Mouse (Mus musculus) stomach, embryonic 16.5 days (tissue): ENCODE measurements at regions not wholly inside any gene's neighbourhood (a gene's known extent, or its start where the extent isn't known, plus 50 kb on each side); places are given as distances from the start of the nearest gene placed in this dataset.

Experiments used
- ATAC-seq: fragments of 200-750 bp; cut with Nextera tagmentation; 2 replicates; pipeline ENCODE4 v1.8.0; 2017; ENCODE audit warnings: moderate number of reproducible peaks, moderate TSS enrichment; ENCODE audit not compliant: insufficient read depth, low FRiP score
- H3K27ac ChIP-seq: fragments of 300-500 bp; sonication (generic); 2 replicates; pipeline ENCODE4 v1.5.1; 2014; ENCODE audit warnings: low read length
- H3K27me3 ChIP-seq: fragments of 300-500 bp; sonication (generic); 2 replicates; pipeline ENCODE4 v1.6.1; 2014; ENCODE audit warnings: low read length, control low read depth, mixed read lengths; ENCODE audit not compliant: control insufficient read depth, insufficient read depth
- H3K36me3 ChIP-seq: fragments of 300-500 bp; sonication (generic); 2 replicates; pipeline ENCODE4 v1.6.1; 2014; ENCODE audit warnings: low read length; ENCODE audit not compliant: control insufficient read depth, insufficient read depth
- H3K4me1 ChIP-seq: fragments of 300-500 bp; sonication (generic); 2 replicates; pipeline ENCODE4 v1.6.1; 2014; ENCODE audit warnings: low read length, control low read depth, mixed read lengths; ENCODE audit not compliant: control insufficient read depth, insufficient read depth
- H3K4me2 ChIP-seq: fragments of 300-500 bp; sonication (generic); 2 replicates; pipeline ENCODE4 v1.6.1; 2014; ENCODE audit warnings: low read depth, low read length, mixed read lengths
- H3K4me3 ChIP-seq: fragments of 300-500 bp; sonication (generic); replicated peaks from 2 replicates; pipeline ENCODE4 v1.5.1; 2014; ENCODE audit warnings: mild to moderate bottlenecking, low read length
- H3K9ac ChIP-seq: fragments of 300-500 bp; sonication (generic); 2 replicates; pipeline ENCODE4 v1.6.1; 2014; ENCODE audit warnings: low read length
- H3K9me3 ChIP-seq: fragments of 300-500 bp; sonication (generic); replicated peaks from 2 replicates; pipeline ENCODE4 v1.6.1; 2016; ENCODE audit warnings: low read length, control low read depth; ENCODE audit not compliant: control insufficient read depth
- WGBS: fragments of 180-500 bp; shearing (Covaris S2); extraction: QIAGEN DNeasy Blood & Tissue Kit; methylation state at CpG from one replicate; pipeline ENCODE4 v1.1.7; 2014; 5-methylcytosine and 5-hydroxymethylcytosine counted together

GRCm38 (mm10) chr11:93725242-93725641, 160.3 kb downstream of the Utp18 start:
- Histone ChIP-seq H3K4me3 (no peak overlapping the region), H3K36me3 (no peaks in the 10 kb centered on the region), H3K27me3 (no peaks in the 10 kb centered on the region), H3K4me2 (no peak overlapping the region), H3K4me1 (no peaks in the 10 kb centered on the region), H3K9ac (no peak overlapping the region), H3K27ac (no peak overlapping the region), H3K9me3 (no peaks in the 10 kb centered on the region)
- ATAC-seq: no peak
- 63% methylated on average over 6 of the region's 6 CpGs for WGBS

- Histone ChIP-seq H3K4me2 (no peak overlapping the region), H3K9me3 (no peaks in the 10 kb centered on the region), H3K36me3 (no peaks in the 10 kb centered on the region), H3K27me3 (no peaks in the 10 kb centered on the region), H3K4me1 (no peaks in the 10 kb centered on the region), H3K9ac (no peak overlapping the region), H3K4me3 (no peak overlapping the region), H3K27ac (no peak overlapping the region)
- no peak for ATAC-seq
- 87% methylated on average over 2 of the region's 2 CpGs for WGBS
Observed at GRCm38 (mm10) chr11:93719141-93719540, 166.4 kb downstream of the Utp18 start.

- WGBS: 64% methylated on average over 4 of the region's 4 CpGs
- Histone ChIP-seq H3K4me2 (no peak overlapping the region), H3K9me3 (no peaks in the 10 kb centered on the region), H3K4me3 (no peak overlapping the region), H3K4me1 (no peaks in the 10 kb centered on the region), H3K27ac (no peak overlapping the region), H3K36me3 (no peaks in the 10 kb centered on the region), H3K9ac (no peak overlapping the region), H3K27me3 (no peaks in the 10 kb centered on the region)
- no peak for ATAC-seq
Observed at GRCm38 (mm10) chr11:93709686-93710085, 175.9 kb downstream of the Utp18 start.

- 67% methylated on average over 8 of the region's 8 CpGs for WGBS
- no peak overlapping the region for H3K4me3 ChIP-seq
- H3K27ac ChIP-seq: no peak overlapping the region
- no peak for ATAC-seq
- no peaks in the 10 kb centered on the region for H3K4me1 ChIP-seq
- no peak overlapping the region for H3K4me2 ChIP-seq
- no peaks in the 10 kb centered on the region for H3K9me3 ChIP-seq
- H3K27me3 ChIP-seq: no peaks in the 10 kb centered on the region
- H3K9ac ChIP-seq: no peak overlapping the region
- no peaks in the 10 kb centered on the region for H3K36me3 ChIP-seq
Observed at GRCm38 (mm10) chr11:93696982-93697541, 188.5 kb downstream of the Utp18 start.

GRCm38 (mm10) chr11:93696096-93696890, 189.3 kb downstream of the Utp18 start:
- no peak overlapping the region for H3K9ac ChIP-seq
- H3K9me3 ChIP-seq: no peaks in the 10 kb centered on the region
- H3K4me3 ChIP-seq: no peak overlapping the region
- no peaks in the 10 kb centered on the region for H3K4me1 ChIP-seq
- H3K36me3 ChIP-seq: no peaks in the 10 kb centered on the region
- H3K27ac ChIP-seq: no peak overlapping the region
- no peak overlapping the region for H3K4me2 ChIP-seq
- 60% methylated on average over 12 of the region's 12 CpGs for WGBS
- no peak for ATAC-seq
- H3K27me3 ChIP-seq: no peaks in the 10 kb centered on the region

- H3K9ac ChIP-seq: no peak overlapping the region
- H3K36me3 ChIP-seq: no peaks in the 10 kb centered on the region
- H3K4me2 ChIP-seq: no peak overlapping the region
- no peak overlapping the region for H3K4me3 ChIP-seq
- ATAC-seq: no peak
- 66% methylated on average over 5 of the region's 5 CpGs for WGBS
- no peak overlapping the region for H3K27ac ChIP-seq
- H3K27me3 ChIP-seq: no peaks in the 10 kb centered on the region
- H3K4me1 ChIP-seq: no peaks in the 10 kb centered on the region
- no peaks in the 10 kb centered on the region for H3K9me3 ChIP-seq
Observed at GRCm38 (mm10) chr11:93683691-93684090, 201.9 kb downstream of the Utp18 start.

- Histone ChIP-seq H3K27me3 (no peaks in the 10 kb centered on the region), H3K4me1 (no peaks in the 10 kb centered on the region), H3K4me2 (no peak overlapping the region), H3K36me3 (no peaks in the 10 kb centered on the region), H3K4me3 (no peak overlapping the region), H3K9ac (no peak overlapping the region), H3K9me3 (no peaks in the 10 kb centered on the region), H3K27ac (no peak overlapping the region)
- WGBS: 88% methylated on average over 5 of the region's 5 CpGs
- no peak for ATAC-seq
Observed at GRCm38 (mm10) chr11:93676299-93676698, 209.3 kb downstream of the Utp18 start.

GRCm38 (mm10) chr11:93672025-93672424, 213.5 kb downstream of the Utp18 start:
- no peaks in the 10 kb centered on the region for H3K27me3 ChIP-seq
- no peak for ATAC-seq
- H3K4me2 ChIP-seq: no peak overlapping the region
- H3K4me1 ChIP-seq: no peaks in the 10 kb centered on the region
- no peak overlapping the region for H3K4me3 ChIP-seq
- no peak overlapping the region for H3K27ac ChIP-seq
- H3K36me3 ChIP-seq: no peaks in the 10 kb centered on the region
- H3K9ac ChIP-seq: no peak overlapping the region
- H3K9me3 ChIP-seq: no peaks in the 10 kb centered on the region
- 48% methylated on average over 3 of the region's 3 CpGs for WGBS

- Histone ChIP-seq H3K27me3 (no peaks in the 10 kb centered on the region), H3K4me2 (no peak overlapping the region), H3K27ac (no peak overlapping the region), H3K9me3 (no peaks in the 10 kb centered on the region), H3K36me3 (no peaks in the 10 kb centered on the region), H3K9ac (no peak overlapping the region), H3K4me3 (no peak overlapping the region), H3K4me1 (no peaks in the 10 kb centered on the region)
- WGBS: 48% methylated on average over 2 of the region's 2 CpGs
- no peak for ATAC-seq
Observed at GRCm38 (mm10) chr11:93661657-93662056, 223.9 kb downstream of the Utp18 start.
